Mouse (Mus musculus) embryonic facial prominence, embryonic 14.5 days (tissue): ENCODE data around the gene Sec14l4. TPM values are rescaled to one million over a fixed set of nuclear protein-coding genes. Genes with fewer than 3 reads are reported as not detected.

ENCODE experiments used
- ATAC-seq: fragments of 200-750 bp; cut with Nextera tagmentation; 2 replicates; pipeline ENCODE4 v1.8.0; 2017; ENCODE audit warnings: low read depth, moderate number of reproducible peaks, moderate TSS enrichment
- DNase-seq: peaks from one replicate; pipeline ENCODE4 v3.0.0-alpha.2; 2015; ENCODE audit warnings: low spot score
- H3K27ac ChIP-seq: fragments of 300-500 bp; sonication (generic); replicated peaks from 2 replicates; pipeline ENCODE4 v1.5.1; 2014; ENCODE audit warnings: low read depth, mild to moderate bottlenecking, low read length, moderate library complexity
- H3K27me3 ChIP-seq: fragments of 300-500 bp; sonication (generic); replicated peaks from 2 replicates; pipeline ENCODE4 v1.6.1; 2014; ENCODE audit warnings: low read length; ENCODE audit not compliant: control insufficient read depth, insufficient read depth
- H3K36me3 ChIP-seq: fragments of 300-500 bp; sonication (generic); 2 replicates; pipeline ENCODE4 v1.6.1; 2014; ENCODE audit warnings: low read length, mixed read lengths; ENCODE audit not compliant: control insufficient read depth, insufficient read depth
- H3K4me1 ChIP-seq: fragments of 300-500 bp; sonication (generic); 2 replicates; pipeline ENCODE4 v1.6.1; 2014; ENCODE audit warnings: antibody characterized with exemption, low read length; ENCODE audit not compliant: control insufficient read depth, insufficient read depth
- H3K4me2 ChIP-seq: fragments of 300-500 bp; sonication (generic); 2 replicates; pipeline ENCODE4 v1.6.1; 2014; ENCODE audit warnings: low read depth, mild to moderate bottlenecking, low read length, moderate library complexity, mixed read lengths
- H3K4me3 ChIP-seq: fragments of 300-500 bp; sonication (generic); 2 replicates; pipeline ENCODE4 v1.5.1; 2014; ENCODE audit warnings: low read depth, mild to moderate bottlenecking, low read length
- H3K9ac ChIP-seq: fragments of 300-500 bp; sonication (generic); 2 replicates; pipeline ENCODE4 v1.6.1; 2014; ENCODE audit warnings: low read depth, mild to moderate bottlenecking, low read length, moderate library complexity, mixed read lengths
- H3K9me3 ChIP-seq: fragments of 300-500 bp; sonication (generic); 2 replicates; pipeline ENCODE4 v1.6.1; 2016; ENCODE audit warnings: low read length; ENCODE audit not compliant: control insufficient read depth
- WGBS: fragments of 180-500 bp; shearing (Covaris S2); extraction: QIAGEN DNeasy Blood & Tissue Kit; methylation state at CpG from one replicate; pipeline ENCODE4 v1.1.7; 2014; 5-methylcytosine and 5-hydroxymethylcytosine counted together
- polyA plus RNA-seq: library from polyadenylated mRNA; unstranded; fragments of >200 nt; fragmentation: Nextera tagmentation; extraction: Ambion mirVana; gene quantifications from 2 replicates; pipeline ENCODE4 v1.2.1, GENCODE M21; 2014

The Sec14l4 gene
- polyA plus RNA-seq, 1 experiment from 2014 or later = 0.29 TPM

DNA sequence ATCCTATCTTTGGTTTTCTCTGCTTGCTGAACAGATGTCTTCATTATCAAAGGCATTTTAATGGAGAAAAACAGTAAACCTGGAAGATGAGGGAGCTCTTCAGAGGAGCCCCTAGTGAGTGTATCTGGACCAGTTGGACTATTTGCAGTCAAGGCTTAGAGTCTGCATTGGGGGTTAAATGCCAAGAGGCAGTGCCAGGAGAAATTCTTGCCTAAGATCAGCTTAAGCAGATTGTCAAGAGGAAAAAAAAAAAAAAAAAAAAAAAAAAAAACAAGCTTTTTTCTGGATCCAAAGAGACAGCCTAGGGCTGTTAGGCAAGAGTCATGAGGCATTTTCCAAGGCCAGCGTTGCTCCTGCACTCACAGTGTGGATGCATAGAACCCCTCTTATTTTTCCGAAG is 16.5 kb downstream of the Sec14l4 start:
- no peaks in the 10 kb centered on the region for H3K27me3 ChIP-seq
- no peak overlapping the region for H3K4me3 ChIP-seq
- 87% methylated on average over 2 of the region's 2 CpGs for WGBS
- DNase-seq (no peak), ATAC-seq (no peak)
- H3K4me1 ChIP-seq = no peaks in the 10 kb centered on the region
- H3K27ac ChIP-seq = no peak overlapping the region
- H3K36me3 ChIP-seq = no peaks in the 10 kb centered on the region
- no peak overlapping the region for H3K4me2 ChIP-seq
- H3K9ac ChIP-seq = no peak overlapping the region
- no peaks in the 10 kb centered on the region for H3K9me3 ChIP-seq

DNA sequence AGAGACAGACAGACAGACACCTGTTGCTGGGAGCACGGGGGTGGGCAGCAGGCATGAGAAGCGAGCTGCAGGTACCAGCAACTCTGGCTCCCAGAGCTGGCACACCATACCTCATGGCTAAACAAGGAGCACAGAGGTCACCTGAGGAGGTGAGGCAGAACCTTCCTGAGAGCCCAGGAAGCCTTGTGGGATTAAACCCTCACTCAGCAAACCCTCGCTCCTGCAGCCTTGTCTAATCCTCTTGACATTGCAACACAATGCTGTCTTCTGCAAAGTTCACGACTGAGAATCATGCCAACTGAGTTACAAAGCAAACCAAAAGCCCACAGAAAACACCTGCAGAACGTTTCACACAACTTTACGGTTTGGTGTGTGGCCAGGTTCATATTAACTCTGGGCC is 17.2 kb downstream of the Sec14l4 start:
- H3K9me3 ChIP-seq = no peaks in the 10 kb centered on the region
- no peaks in the 10 kb centered on the region for H3K4me1 ChIP-seq
- DNase-seq = no peak
- no peak overlapping the region for H3K9ac ChIP-seq
- H3K27me3 ChIP-seq = no peaks in the 10 kb centered on the region
- H3K4me3 ChIP-seq = no peak overlapping the region
- 84% methylated on average over 6 of the region's 6 CpGs for WGBS
- ATAC-seq = no peak
- H3K27ac ChIP-seq = no peak overlapping the region
- no peaks in the 10 kb centered on the region for H3K36me3 ChIP-seq
- no peak overlapping the region for H3K4me2 ChIP-seq

DNA sequence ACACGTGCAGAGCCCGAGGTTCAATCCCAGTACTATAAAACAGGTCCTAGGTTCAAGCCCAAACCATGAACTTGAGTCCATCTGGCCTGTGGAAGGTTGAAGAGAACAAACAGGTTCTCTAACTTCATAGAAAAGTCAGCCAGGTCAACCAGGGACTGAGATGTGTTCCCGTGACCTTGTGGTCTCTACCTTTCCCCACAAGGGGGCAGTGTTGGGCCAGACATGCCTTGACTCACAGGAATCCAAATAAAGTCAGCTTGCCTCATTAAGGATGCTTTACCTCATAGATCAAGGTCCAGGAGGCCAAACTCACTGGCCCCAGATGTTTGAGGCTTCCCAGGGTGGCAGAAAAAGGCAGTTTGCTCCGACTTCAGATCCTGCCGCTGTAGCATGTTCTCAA is 22.3 kb downstream of the Sec14l4 start:
- peak; percentile 58 for DNase-seq
- H3K27me3 ChIP-seq = no peaks in the 10 kb centered on the region
- 10% methylated on average over 5 of the region's 5 CpGs for WGBS
- H3K4me3 ChIP-seq = no peak overlapping the region
- ATAC-seq = no peak
- H3K9me3 ChIP-seq = no peaks in the 10 kb centered on the region
- H3K4me2 ChIP-seq = no peak overlapping the region
- no peaks in the 10 kb centered on the region for H3K4me1 ChIP-seq
- no peak overlapping the region for H3K9ac ChIP-seq
- no peak overlapping the region for H3K27ac ChIP-seq
- no peaks in the 10 kb centered on the region for H3K36me3 ChIP-seq

DNA sequence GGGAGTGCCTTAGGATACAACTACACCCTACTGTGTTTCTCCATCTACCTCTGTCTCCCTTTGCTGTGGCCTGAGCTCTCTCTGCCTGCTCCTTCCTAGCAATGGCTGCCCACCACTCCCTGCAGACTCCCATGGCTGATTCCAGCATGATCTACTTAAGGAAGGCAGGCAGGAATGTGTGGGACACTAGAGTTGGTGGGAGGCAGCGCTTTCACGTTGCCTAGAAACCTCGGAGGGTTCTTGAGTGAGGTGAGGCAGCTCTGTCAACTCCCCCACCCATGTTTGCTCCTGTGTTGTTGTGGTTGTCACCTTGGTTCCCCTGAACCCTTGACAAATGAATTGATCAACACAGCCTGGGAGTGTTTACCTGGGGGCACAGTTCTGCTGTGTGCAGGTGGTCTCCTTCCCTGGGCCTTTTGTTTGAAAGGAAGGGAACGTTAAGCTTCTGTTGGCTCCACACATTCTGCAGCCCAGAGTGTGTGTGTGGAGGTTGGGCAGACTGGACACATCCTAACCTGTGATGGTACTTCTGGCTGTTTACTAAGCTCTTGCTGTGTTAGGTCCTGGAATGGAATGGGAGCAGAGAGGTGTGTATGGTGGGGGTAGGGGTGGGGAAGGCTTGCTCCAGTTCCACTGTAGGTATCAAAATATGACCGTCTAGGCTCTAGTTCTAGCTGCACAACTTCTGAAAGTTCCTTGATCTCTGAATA is 29.8 kb downstream of the Sec14l4 start:
- Histone ChIP-seq H3K27ac (no peak overlapping the region), H3K9ac (no peak overlapping the region), H3K4me2 (no peak overlapping the region), H3K27me3 (no peaks in the 10 kb centered on the region), H3K4me1 (no peaks in the 10 kb centered on the region), H3K36me3 (no peaks in the 10 kb centered on the region), H3K9me3 (no peaks in the 10 kb centered on the region), H3K4me3 (no peak overlapping the region)
- 72% methylated on average over 5 of the region's 5 CpGs for WGBS
- DNase-seq = no peak
- no peak for ATAC-seq

DNA sequence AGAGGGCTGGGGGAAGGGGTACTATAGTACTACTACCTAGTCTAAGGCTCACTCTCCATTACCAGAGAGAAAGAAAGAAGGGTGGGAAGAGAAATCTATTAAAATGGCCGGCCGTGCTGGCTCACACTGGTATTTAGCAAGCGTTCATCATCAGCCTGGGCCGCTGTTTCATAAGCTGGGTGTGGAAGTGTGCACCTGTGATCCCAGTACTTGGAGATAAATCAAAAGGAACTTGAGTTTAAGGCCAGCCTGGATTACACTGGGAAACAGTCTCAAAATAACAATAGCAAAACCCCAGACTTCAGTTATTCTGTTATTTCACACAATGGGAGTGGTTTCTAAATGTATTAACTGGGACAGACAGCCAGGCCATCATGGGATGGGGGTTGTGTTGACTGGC is 31.3 kb downstream of the Sec14l4 start:
- 81% methylated on average over 4 of the region's 4 CpGs for WGBS
- no peaks in the 10 kb centered on the region for H3K9me3 ChIP-seq
- no peaks in the 10 kb centered on the region for H3K36me3 ChIP-seq
- no peak overlapping the region for H3K27ac ChIP-seq
- H3K4me3 ChIP-seq = no peak overlapping the region
- H3K4me1 ChIP-seq = no peaks in the 10 kb centered on the region
- no peak overlapping the region for H3K4me2 ChIP-seq
- H3K9ac ChIP-seq = no peak overlapping the region
- no peaks in the 10 kb centered on the region for H3K27me3 ChIP-seq
- no peak for ATAC-seq
- DNase-seq = no peak

DNA sequence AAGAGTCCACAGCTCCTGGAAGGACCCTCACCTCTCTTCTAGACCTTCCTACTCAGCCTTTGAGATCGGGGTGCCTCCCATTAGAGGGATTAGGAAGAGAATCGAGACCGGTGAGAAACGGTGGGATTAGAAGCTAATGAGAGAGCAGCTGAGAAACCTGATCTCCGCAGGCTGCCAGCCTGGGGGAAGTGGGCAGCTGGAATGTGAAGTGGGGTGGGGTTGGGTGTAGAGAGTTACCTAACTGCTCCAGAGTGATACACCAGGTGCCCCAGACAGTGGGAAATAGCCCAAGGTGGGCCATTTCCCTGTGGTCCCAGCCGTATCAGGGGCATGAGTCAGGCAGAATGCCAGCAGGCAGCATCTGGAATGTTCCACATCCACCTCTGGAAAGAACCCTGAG is 31.7 kb downstream of the Sec14l4 start:
- no peaks in the 10 kb centered on the region for H3K27me3 ChIP-seq
- no peaks in the 10 kb centered on the region for H3K4me1 ChIP-seq
- peak; percentile 85; the same call in 1 of the 2 replicates for ATAC-seq
- no peak overlapping the region for H3K4me3 ChIP-seq
- H3K9me3 ChIP-seq = no peaks in the 10 kb centered on the region
- H3K27ac ChIP-seq = no peak overlapping the region
- H3K9ac ChIP-seq = no peak overlapping the region
- H3K36me3 ChIP-seq = no peaks in the 10 kb centered on the region
- no peak overlapping the region for H3K4me2 ChIP-seq
- WGBS = 29% methylated on average over 6 of the region's 6 CpGs
- peak; percentile 51 for DNase-seq

DNA sequence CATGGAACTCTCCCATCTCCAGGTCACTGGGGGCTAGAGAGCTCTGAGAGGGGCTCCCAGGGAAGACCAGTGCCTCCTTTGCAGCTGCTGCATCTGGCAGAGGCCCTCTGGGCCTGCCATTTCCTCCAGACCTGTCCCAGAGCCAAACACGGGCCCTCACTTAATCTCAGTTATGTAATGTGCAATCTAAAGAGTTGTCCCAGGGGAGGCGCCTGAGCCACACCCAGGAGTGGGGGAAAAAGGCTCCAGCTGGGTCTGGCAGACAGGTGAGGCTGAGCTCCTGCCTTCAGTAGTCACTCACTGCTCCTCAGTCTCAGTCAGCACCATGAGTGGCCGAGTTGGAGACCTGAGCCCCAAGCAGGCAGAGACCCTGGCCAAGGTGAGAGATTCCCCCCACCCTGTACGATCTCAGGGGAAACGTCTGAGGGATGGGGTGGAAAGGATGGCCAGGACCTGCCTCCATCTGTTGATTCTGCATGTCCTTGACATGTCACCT is 33.4 kb downstream of the Sec14l4 start, which contains the start of gene Sec14l3:
Sec14l3 (plus strand) TSS at position 215 of the 496 bp plus-strand sequence.
- H3K27me3 ChIP-seq = no peaks in the 10 kb centered on the region
- ATAC-seq (no peak; the same call in 1 of the 2 replicates), DNase-seq (peak; percentile 19)
- no peak within 1 kb of the TSS for H3K27ac ChIP-seq
- H3K4me2 ChIP-seq = no peak within 1 kb of the TSS
- 58% methylated on average over 5 of the region's 5 CpGs for WGBS
- H3K4me3 ChIP-seq = no peak within 1 kb of the TSS
- H3K4me1 ChIP-seq = no peaks in the 10 kb centered on the region
- H3K36me3 ChIP-seq = no peaks in the 10 kb centered on the region
- no peaks in the 10 kb centered on the region for H3K9me3 ChIP-seq
- no peak within 1 kb of the TSS for H3K9ac ChIP-seq

DNA sequence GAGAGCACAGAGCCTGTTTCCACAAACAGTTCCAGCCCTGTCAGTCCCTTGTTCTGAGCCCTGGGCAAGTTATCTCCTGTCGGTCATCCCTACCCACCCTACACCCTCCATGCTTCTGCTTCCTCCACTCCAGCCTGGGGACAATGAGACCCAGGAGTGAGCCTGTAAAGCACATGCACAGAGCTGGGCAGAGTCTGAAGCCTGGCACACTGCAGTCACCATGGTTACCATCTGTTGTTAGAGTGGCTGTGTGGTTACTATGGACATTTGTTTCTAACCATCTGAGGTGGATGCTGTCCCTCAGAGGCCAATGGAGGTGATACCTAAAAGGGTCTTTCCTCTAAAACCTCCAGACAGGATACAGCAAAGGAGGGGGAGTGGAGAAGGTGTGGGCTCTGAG is 38.4 kb downstream of the Sec14l4 start:
- H3K9me3 ChIP-seq = no peaks in the 10 kb centered on the region
- H3K4me3 ChIP-seq = no peak overlapping the region
- DNase-seq (no peak), ATAC-seq (no peak)
- no peak overlapping the region for H3K4me2 ChIP-seq
- no peaks in the 10 kb centered on the region for H3K4me1 ChIP-seq
- H3K27ac ChIP-seq = no peak overlapping the region
- H3K27me3 ChIP-seq = no peaks in the 10 kb centered on the region
- 57% methylated on average over 1 of the region's 1 CpGs for WGBS
- H3K9ac ChIP-seq = no peak overlapping the region
- H3K36me3 ChIP-seq = no peaks in the 10 kb centered on the region

DNA sequence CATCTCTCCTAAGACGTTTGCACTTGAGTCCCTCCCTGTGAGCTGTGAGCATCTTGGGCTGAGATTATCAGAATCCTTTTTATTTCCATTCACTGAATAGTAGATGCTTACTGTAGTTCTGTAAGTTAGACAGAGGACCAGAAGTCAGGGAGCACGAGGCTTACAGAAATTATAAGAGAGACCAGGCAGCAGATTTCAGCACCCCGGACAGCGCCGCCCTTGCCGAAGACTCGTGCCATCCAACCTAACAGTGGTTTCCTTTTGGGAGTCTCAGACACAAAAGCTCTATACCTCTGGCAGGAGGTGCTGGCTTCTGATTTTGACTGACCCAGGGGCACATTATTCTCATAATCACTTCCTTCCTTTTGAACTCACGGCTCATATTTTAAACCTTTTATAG is 45.4 kb downstream of the Sec14l4 start:
- H3K4me2 ChIP-seq = no peak overlapping the region
- H3K4me1 ChIP-seq = no peaks in the 10 kb centered on the region
- no peaks in the 10 kb centered on the region for H3K27me3 ChIP-seq
- H3K36me3 ChIP-seq = no peaks in the 10 kb centered on the region
- H3K9ac ChIP-seq = no peak overlapping the region
- DNase-seq (peak; percentile 75), ATAC-seq (no peak)
- no peaks in the 10 kb centered on the region for H3K9me3 ChIP-seq
- no peak overlapping the region for H3K4me3 ChIP-seq
- 10% methylated on average over 8 of the region's 8 CpGs for WGBS
- H3K27ac ChIP-seq = no peak overlapping the region
